Mouse (Mus musculus): ENCODE data around the gene Nucks1. TPM values are rescaled to one million over a fixed set of nuclear protein-coding genes. Genes with fewer than 3 reads are reported as not detected.

The Nucks1 gene
- polyA plus RNA-seq, 1 experiment = 70.7 TPM

GRCm38 (mm10) chr1:131910674-131911558 lies 582 bp downstream of the Nucks1 start:
- H3K4me1 ChIP-seq (ENCODE audit: control insufficient read depth, insufficient read depth, low read length) = peaks cover 13% of the 10 kb centered on the region
- peak overlapping the region; percentile 96 for H3K4me3 ChIP-seq (ENCODE audit: insufficient read depth, low read length)
- TF ChIP-seq CTCF (IDR thresholded peaks at IDR 0.05; ENCODE audit: low read depth, low read length) (no peak), POLR2A (IDR thresholded peaks at IDR 0.05; ENCODE audit: borderline replicate concordance, low read depth, low read length) (no peak)
- H3K27ac ChIP-seq (ENCODE audit: insufficient read depth, low read depth, low read length) = peak overlapping the region; percentile 85

DNA sequence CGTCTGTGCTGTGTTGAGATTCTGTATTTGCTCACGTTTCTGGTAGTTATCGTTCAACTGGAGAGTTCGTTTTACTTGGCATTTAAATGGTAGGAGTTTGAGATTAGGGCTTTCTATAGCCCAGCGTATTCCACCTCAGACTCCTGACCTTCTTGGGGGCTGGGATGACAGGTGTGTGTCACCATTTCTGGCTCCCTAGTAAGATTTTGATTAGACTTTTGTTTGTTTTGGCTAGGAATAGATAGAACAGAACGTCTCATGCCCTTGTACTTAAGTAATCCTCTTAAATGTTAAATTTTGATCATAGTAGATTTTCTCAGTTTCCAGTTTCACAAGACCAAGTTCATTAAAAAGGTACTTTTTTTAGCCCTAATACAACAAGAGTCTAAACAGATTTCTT lies 7.3 kb downstream of the Nucks1 start:
- Histone ChIP-seq H3K4me3 (ENCODE audit: insufficient read depth, low read length) (no peak overlapping the region), H3K27ac (ENCODE audit: insufficient read depth, low read depth, low read length) (no peak overlapping the region)
- no peak for TF ChIP-seq POLR2A (IDR thresholded peaks at IDR 0.05; ENCODE audit: borderline replicate concordance, low read depth, low read length)
- TF ChIP-seq CTCF (IDR thresholded peaks at IDR 0.05; ENCODE audit: low read depth, low read length) = no peak

GRCm38 (mm10) chr1:131919052-131919451 lies 8.7 kb downstream of the Nucks1 start:
- TF ChIP-seq POLR2A (IDR thresholded peaks at IDR 0.05; ENCODE audit: borderline replicate concordance, low read depth, low read length) = no peak
- Histone ChIP-seq H3K27ac (ENCODE audit: insufficient read depth, low read depth, low read length) (no peak overlapping the region), H3K4me1 (ENCODE audit: control insufficient read depth, insufficient read depth, low read length) (peaks cover 19% of the 10 kb centered on the region), H3K4me3 (ENCODE audit: insufficient read depth, low read length) (no peak overlapping the region)

More for the DNA sequence above, 7.3 kb downstream of the Nucks1 start:
- peaks cover 22% of the 10 kb centered on the region for H3K4me1 ChIP-seq (ENCODE audit: control insufficient read depth, insufficient read depth, low read length)

DNA sequence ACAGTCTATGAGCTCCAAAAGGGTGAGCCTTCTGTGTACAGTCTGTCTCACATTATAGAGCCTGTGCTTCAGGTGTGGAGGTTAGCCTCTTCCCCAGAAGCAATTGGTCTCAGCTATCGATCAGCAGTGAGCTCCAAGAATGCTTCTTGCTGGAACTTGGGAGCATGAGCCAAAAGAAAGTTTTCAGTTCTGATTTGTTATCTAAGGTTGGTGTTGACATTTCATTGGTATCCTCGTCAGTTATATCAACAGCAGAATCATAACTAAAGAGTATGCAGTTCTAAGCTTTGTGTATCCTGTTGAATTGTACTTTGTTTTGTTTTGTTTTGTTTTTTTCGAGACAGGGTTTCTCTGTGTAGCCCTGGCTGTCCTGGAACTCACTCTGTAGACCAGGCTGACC lies 11.8 kb downstream of the Nucks1 start:
- H3K4me1 ChIP-seq (ENCODE audit: control insufficient read depth, insufficient read depth, low read length) = peaks cover 7% of the 10 kb centered on the region
- H3K27ac ChIP-seq (ENCODE audit: insufficient read depth, low read depth, low read length) = no peak overlapping the region
- TF ChIP-seq CTCF (IDR thresholded peaks at IDR 0.05; ENCODE audit: low read depth, low read length) (no peak), POLR2A (IDR thresholded peaks at IDR 0.05; ENCODE audit: borderline replicate concordance, low read depth, low read length) (no peak)

DNA sequence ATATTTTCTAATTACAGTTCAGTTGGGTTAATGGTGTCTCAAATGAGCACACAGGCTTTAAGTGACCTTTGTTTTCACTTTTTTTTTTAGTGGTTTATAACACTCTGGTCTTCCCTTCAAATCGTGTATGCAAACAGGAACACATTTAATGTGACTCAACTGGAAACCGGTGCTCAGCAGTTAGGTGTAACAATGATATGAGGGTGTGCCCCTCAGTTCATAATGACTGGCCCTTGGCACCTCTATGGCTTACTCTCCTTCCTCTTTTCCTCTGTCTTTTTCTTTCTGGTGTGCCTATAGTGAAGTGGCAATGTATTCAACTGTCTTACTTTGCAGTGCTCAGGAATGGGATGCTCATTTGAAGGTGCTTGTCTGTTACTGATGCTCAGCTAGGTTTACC lies 23.1 kb downstream of the Nucks1 start:
- H3K27ac ChIP-seq (ENCODE audit: insufficient read depth, low read depth, low read length) = no peak overlapping the region
- H3K4me3 ChIP-seq (ENCODE audit: insufficient read depth, low read length) = no peak overlapping the region
- no peaks in the 10 kb centered on the region for H3K4me1 ChIP-seq (ENCODE audit: control insufficient read depth, insufficient read depth, low read length)
- no peak for TF ChIP-seq POLR2A (IDR thresholded peaks at IDR 0.05; ENCODE audit: borderline replicate concordance, low read depth, low read length)
- no peak for TF ChIP-seq CTCF (IDR thresholded peaks at IDR 0.05; ENCODE audit: low read depth, low read length)

More for the DNA sequence above, 11.8 kb downstream of the Nucks1 start:
- H3K4me3 ChIP-seq (ENCODE audit: insufficient read depth, low read length) = no peak overlapping the region

GRCm38 (mm10) chr1:131937659-131938305 lies 27.4 kb downstream of the Nucks1 start:
- Histone ChIP-seq H3K4me3 (ENCODE audit: insufficient read depth, low read length) (no peak overlapping the region), H3K27ac (ENCODE audit: insufficient read depth, low read depth, low read length) (no peak overlapping the region), H3K4me1 (ENCODE audit: control insufficient read depth, insufficient read depth, low read length) (peaks cover 6% of the 10 kb centered on the region)
- TF ChIP-seq POLR2A (IDR thresholded peaks at IDR 0.05; ENCODE audit: borderline replicate concordance, low read depth, low read length) = no peak
- peak; percentile 61; the same call in 1 of the 2 replicates for TF ChIP-seq CTCF (IDR thresholded peaks at IDR 0.05; ENCODE audit: low read depth, low read length)

- H3K27ac ChIP-seq (ENCODE audit: insufficient read depth, low read depth, low read length) = no peak overlapping the region
- no peak overlapping the region for H3K4me3 ChIP-seq (ENCODE audit: insufficient read depth, low read length)
- TF ChIP-seq POLR2A (IDR thresholded peaks at IDR 0.05; ENCODE audit: borderline replicate concordance, low read depth, low read length) (no peak), CTCF (IDR thresholded peaks at IDR 0.05; ENCODE audit: low read depth, low read length) (no peak)
- peaks cover 6% of the 10 kb centered on the region for H3K4me1 ChIP-seq (ENCODE audit: control insufficient read depth, insufficient read depth, low read length)
Observed at GRCm38 (mm10) chr1:131938811-131939210, 28.5 kb downstream of the Nucks1 start.

- Histone ChIP-seq H3K27ac (ENCODE audit: insufficient read depth, low read depth, low read length) (no peak overlapping the region), H3K4me1 (ENCODE audit: control insufficient read depth, insufficient read depth, low read length) (peaks cover 6% of the 10 kb centered on the region), H3K4me3 (ENCODE audit: insufficient read depth, low read length) (no peak overlapping the region)
- TF ChIP-seq POLR2A (IDR thresholded peaks at IDR 0.05; ENCODE audit: borderline replicate concordance, low read depth, low read length) = no peak
- TF ChIP-seq CTCF (IDR thresholded peaks at IDR 0.05; ENCODE audit: low read depth, low read length) = no peak
Observed at GRCm38 (mm10) chr1:131940711-131941244, 30.4 kb downstream of the Nucks1 start.

DNA sequence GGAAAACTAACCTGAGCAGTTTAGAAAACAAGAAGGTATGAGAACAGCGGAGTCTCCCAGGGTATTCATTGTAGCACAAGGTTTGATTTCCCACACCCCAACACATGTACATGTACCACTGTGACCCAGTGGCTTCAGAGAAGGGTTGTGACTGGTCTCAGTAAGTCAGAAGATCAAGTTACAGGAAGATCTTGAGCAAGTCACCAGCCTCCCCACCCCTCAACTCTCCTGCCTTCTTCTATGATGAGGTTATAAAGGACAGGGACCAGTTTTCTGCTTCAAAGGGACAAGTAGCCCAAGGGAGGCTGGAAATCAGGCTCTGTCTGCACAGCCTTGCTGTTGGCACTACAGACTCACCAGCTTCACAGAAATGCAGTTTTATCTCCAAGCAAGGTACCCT lies 31.2 kb downstream of the Nucks1 start:
- Histone ChIP-seq H3K4me1 (ENCODE audit: control insufficient read depth, insufficient read depth, low read length) (peaks cover 6% of the 10 kb centered on the region), H3K4me3 (ENCODE audit: insufficient read depth, low read length) (no peak overlapping the region), H3K27ac (ENCODE audit: insufficient read depth, low read depth, low read length) (no peak overlapping the region)
- TF ChIP-seq POLR2A (IDR thresholded peaks at IDR 0.05; ENCODE audit: borderline replicate concordance, low read depth, low read length) (no peak), CTCF (IDR thresholded peaks at IDR 0.05; ENCODE audit: low read depth, low read length) (no peak)

Data from bone marrow macrophage, adult 2 months (primary cell).